Mouse (Mus musculus) ES-E14 (cell line): Measurements from ENCODE around the gene Cd200. TPM values are rescaled to one million over a fixed set of nuclear protein-coding genes. Genes with fewer than 3 reads are reported as not detected.

Source experiments
- DNase-seq: peaks from one replicate; pipeline ENCODE4 v3.0.0-alpha.2; 2013; ENCODE audit warnings: low read depth, low spot score
- H3K27ac ChIP-seq: 2 replicates; pipeline ENCODE4 v1.5.1; 2012; ENCODE audit warnings: low read depth, mild to moderate bottlenecking, low read length, moderate library complexity, mixed read lengths; ENCODE audit not compliant: poor library complexity, insufficient read depth, severe bottlenecking
- H3K36me3 ChIP-seq: 2 replicates; pipeline ENCODE4 v1.6.1; 2012; ENCODE audit warnings: mild to moderate bottlenecking, low read length, moderate library complexity, mixed read lengths; ENCODE audit not compliant: control insufficient read depth, poor library complexity, insufficient read depth, severe bottlenecking
- H3K4me1 ChIP-seq, 2 experiments: fragments of 150-350 bp in 1 of 2; sonication (generic) in 1 of 2; 2 replicates each; pipeline ENCODE4 v1.6.1; 2012; ENCODE audit warnings: low read length in 2 of 2, mild to moderate bottlenecking in 1 of 2, mixed read lengths in 1 of 2; ENCODE audit not compliant: control insufficient read depth in 2 of 2, insufficient read depth in 2 of 2, poor library complexity in 1 of 2
- H3K4me3 ChIP-seq, 2 experiments: fragments of 150-350 bp in 1 of 2; sonication (generic) in 1 of 2; 2 replicates each; pipeline ENCODE4 v1.5.1; 2012; ENCODE audit warnings: low read length in 2 of 2, low read depth in 1 of 2, mild to moderate bottlenecking in 1 of 2, mixed read lengths in 1 of 2; ENCODE audit not compliant: insufficient read depth in 1 of 2, poor library complexity in 1 of 2, severe bottlenecking in 1 of 2
- H3K9ac ChIP-seq: 2 replicates; pipeline ENCODE4 v1.6.1; 2012; ENCODE audit warnings: low read depth, mild to moderate bottlenecking, low read length, mixed read lengths; ENCODE audit not compliant: poor library complexity, insufficient read depth, severe bottlenecking
- H3K9me3 ChIP-seq: fragments of 150-350 bp; sonication (generic); 2 replicates; pipeline ENCODE4 v1.6.1; 2012; ENCODE audit warnings: low read depth, mild to moderate bottlenecking, low read length; ENCODE audit not compliant: control insufficient read depth, insufficient read depth
- CHD2 ChIP-seq: IDR thresholded peaks from 2 replicates; pipeline ENCODE4 v1.6.1; 2014; ENCODE audit warnings: mild to moderate bottlenecking, low read depth, low read length, inconsistent platforms
- HCFC1 ChIP-seq: IDR thresholded peaks from 2 replicates; pipeline ENCODE4 v1.6.1; 2012; ENCODE audit warnings: low read length, inconsistent platforms, borderline replicate concordance; ENCODE audit not compliant: insufficient read depth
- MAFK ChIP-seq: IDR thresholded peaks from 2 replicates; pipeline ENCODE4 v1.6.1; 2014; ENCODE audit warnings: mild to moderate bottlenecking, low read depth, low read length, inconsistent platforms; ENCODE audit not compliant: insufficient read depth
- ZC3H11A ChIP-seq: IDR thresholded peaks from 2 replicates; pipeline ENCODE4 v1.6.1; 2012; ENCODE audit warnings: low read depth, mild to moderate bottlenecking, inconsistent platforms, low read length, borderline replicate concordance
- ZNF384 ChIP-seq: IDR thresholded peaks from 2 replicates; pipeline ENCODE4 v1.6.1; 2012; ENCODE audit warnings: low read depth, low read length, inconsistent platforms
- in situ Hi-C, 2 experiments: fragments of 600-800 bp; cut with MboI; formaldehyde crosslinking; loops; one replicate each; pipeline ENCODE4 v1.15.1; 2025; ENCODE audit warnings: low sequenced_read_pairs in 2 of 2, inconsistent platforms in 1 of 2; ENCODE audit not compliant: unreplicated experiment in 2 of 2
- total RNA-seq: library from RNA; depleted of rRNA; stranded (reverse); fragments of 300-350 nt; gene quantifications from 2 replicates; pipeline ENCODE4 v1.2.3, GENCODE M21; 2012

Cd200 gene
- total RNA-seq, 1 experiment = 13.3 TPM

- DNase-seq = no peak
- H3K36me3 ChIP-seq = no peaks in the 10 kb centered on the region
- H3K4me1 ChIP-seq = no peaks in the 10 kb centered on the region
- in situ Hi-C loops = no loop called here
- no peak overlapping the region for H3K4me3 ChIP-seq
- no peak overlapping the region for H3K9ac ChIP-seq
- H3K9me3 ChIP-seq = no peaks in the 10 kb centered on the region
- no peak overlapping the region for H3K27ac ChIP-seq
- no peak for TF ChIP-seq ZC3H11A
Observed at GRCm38 (mm10) chr16:45378959-45379358, 29.9 kb downstream of the Cd200 start.

- TF ChIP-seq ZC3H11A (no peak), ZNF384 (no peak), CHD2 (no peak), MAFK (no peak), HCFC1 (no peak)
- no peaks in the 10 kb centered on the region for H3K4me1 ChIP-seq
- no peak for DNase-seq
- H3K36me3 ChIP-seq = no peaks in the 10 kb centered on the region
- H3K27ac ChIP-seq = no peak overlapping the region
- H3K9ac ChIP-seq = no peak overlapping the region
- H3K4me3 ChIP-seq = no peak overlapping the region
- H3K9me3 ChIP-seq = no peaks in the 10 kb centered on the region
- in situ Hi-C loops = no loop called here
Observed at GRCm38 (mm10) chr16:45378147-45378943, 30.5 kb downstream of the Cd200 start.

- H3K9me3 ChIP-seq = no peaks in the 10 kb centered on the region
- TF ChIP-seq ZNF384 (no peak), MAFK (no peak), CHD2 (no peak), HCFC1 (no peak), ZC3H11A (no peak)
- no peak overlapping the region for H3K9ac ChIP-seq
- no peaks in the 10 kb centered on the region for H3K36me3 ChIP-seq
- H3K27ac ChIP-seq = no peak overlapping the region
- no peak for DNase-seq
- H3K4me1 ChIP-seq = no peaks in the 10 kb centered on the region
- H3K4me3 ChIP-seq = no peak overlapping the region
- in situ Hi-C loops = no loop called here
Observed at GRCm38 (mm10) chr16:45377332-45377731, 31.5 kb downstream of the Cd200 start.

- in situ Hi-C loops = no loop called here
- no peak overlapping the region for H3K27ac ChIP-seq
- H3K36me3 ChIP-seq = no peaks in the 10 kb centered on the region
- DNase-seq = no peak
- TF ChIP-seq HCFC1 (no peak), ZNF384 (no peak), CHD2 (no peak), ZC3H11A (no peak), MAFK (no peak)
- H3K9me3 ChIP-seq = no peaks in the 10 kb centered on the region
- no peak overlapping the region for H3K9ac ChIP-seq
- no peaks in the 10 kb centered on the region for H3K4me1 ChIP-seq
- H3K4me3 ChIP-seq = no peak overlapping the region
Observed at GRCm38 (mm10) chr16:45376812-45377211, 32.0 kb downstream of the Cd200 start.

GRCm38 (mm10) chr16:45376294-45376693, 32.6 kb downstream of the Cd200 start:
- TF ChIP-seq CHD2 (no peak), ZNF384 (no peak), ZC3H11A (no peak), HCFC1 (no peak), MAFK (no peak)
- Histone ChIP-seq H3K9ac (no peak overlapping the region), H3K4me3 (no peak overlapping the region), H3K4me1 (no peaks in the 10 kb centered on the region), H3K27ac (no peak overlapping the region), H3K36me3 (no peaks in the 10 kb centered on the region), H3K9me3 (no peaks in the 10 kb centered on the region)
- DNase-seq = no peak
- in situ Hi-C loops = no loop called here
